Mouse (Mus musculus) ES-E14 (cell line): Measurements from ENCODE around the gene Adam21.

Experiments
- CHD2 ChIP-seq: IDR thresholded peaks from 2 replicates; pipeline ENCODE4 v1.6.1; 2014; ENCODE audit warnings: mild to moderate bottlenecking, low read depth, low read length, inconsistent platforms
- HCFC1 ChIP-seq: IDR thresholded peaks from 2 replicates; pipeline ENCODE4 v1.6.1; 2012; ENCODE audit warnings: low read length, inconsistent platforms, borderline replicate concordance; ENCODE audit not compliant: insufficient read depth
- MAFK ChIP-seq: IDR thresholded peaks from 2 replicates; pipeline ENCODE4 v1.6.1; 2014; ENCODE audit warnings: mild to moderate bottlenecking, low read depth, low read length, inconsistent platforms; ENCODE audit not compliant: insufficient read depth
- ZC3H11A ChIP-seq: IDR thresholded peaks from 2 replicates; pipeline ENCODE4 v1.6.1; 2012; ENCODE audit warnings: low read depth, mild to moderate bottlenecking, inconsistent platforms, low read length, borderline replicate concordance
- ZNF384 ChIP-seq: IDR thresholded peaks from 2 replicates; pipeline ENCODE4 v1.6.1; 2012; ENCODE audit warnings: low read depth, low read length, inconsistent platforms

DNA sequence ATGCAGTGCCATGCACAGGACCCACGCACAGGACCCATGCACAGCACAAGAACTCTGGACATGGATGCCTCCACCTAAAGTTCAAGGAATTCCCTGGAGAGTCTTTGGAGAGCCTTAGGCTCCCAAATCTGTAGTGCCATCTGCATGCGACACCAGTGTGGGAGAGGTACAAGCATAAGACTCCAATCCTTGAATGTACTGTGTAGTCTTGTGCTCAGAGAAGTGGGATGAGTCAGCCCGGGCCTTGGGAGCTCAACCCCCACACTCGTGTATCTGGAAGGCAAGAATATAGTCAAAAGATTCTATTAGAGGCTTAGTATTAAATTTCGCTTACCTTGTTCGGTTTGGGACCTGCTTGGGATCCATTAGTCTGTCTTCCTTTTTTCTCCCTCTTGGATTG, 47.5 kb upstream of the Adam21 start:
- TF ChIP-seq HCFC1 (no peak), CHD2 (no peak), ZC3H11A (no peak), MAFK (no peak), ZNF384 (no peak)
